Mouse (Mus musculus) liver, embryonic 11.5 days (tissue): ENCODE measurements around the gene Tmem169. TPM values are rescaled to one million over a fixed set of nuclear protein-coding genes. Genes with fewer than 3 reads are reported as not detected.

Source experiments
- ATAC-seq: fragments of 200-750 bp; cut with Nextera tagmentation; replicated peaks from 2 replicates; pipeline ENCODE4 v1.8.0; 2017; ENCODE audit warnings: moderate number of reproducible peaks, mild to moderate bottlenecking, moderate TSS enrichment, moderate library complexity; ENCODE audit not compliant: low FRiP score
- DNase-seq: peaks from one replicate; pipeline ENCODE4 v3.0.0-alpha.2; 2017; ENCODE audit warnings: low spot score
- H3K27ac ChIP-seq: fragments of 300-500 bp; sonication (generic); 2 replicates; pipeline ENCODE4 v1.5.1; 2014; ENCODE audit warnings: mild to moderate bottlenecking, low read depth, low read length, control low read depth
- H3K27me3 ChIP-seq: fragments of 300-500 bp; sonication (generic); replicated peaks from 2 replicates; pipeline ENCODE4 v1.6.1; 2014; ENCODE audit warnings: low read length, mixed read lengths; ENCODE audit not compliant: control insufficient read depth, insufficient read depth
- H3K36me3 ChIP-seq: fragments of 300-500 bp; sonication (generic); 2 replicates; pipeline ENCODE4 v1.6.1; 2014; ENCODE audit warnings: mild to moderate bottlenecking, low read length, moderate library complexity, mixed read lengths; ENCODE audit not compliant: control insufficient read depth, insufficient read depth
- H3K4me1 ChIP-seq: fragments of 300-500 bp; sonication (generic); replicated peaks from 2 replicates; pipeline ENCODE4 v1.6.1; 2014; ENCODE audit warnings: low read length, mixed read lengths; ENCODE audit not compliant: control insufficient read depth, insufficient read depth
- H3K4me2 ChIP-seq: fragments of 300-500 bp; sonication (generic); 2 replicates; pipeline ENCODE4 v1.6.1; 2014; ENCODE audit warnings: mild to moderate bottlenecking, control low read depth, moderate library complexity
- H3K4me3 ChIP-seq: fragments of 300-500 bp; sonication (generic); 2 replicates; pipeline ENCODE4 v1.5.1; 2014; ENCODE audit warnings: low read depth, low read length, control low read depth
- H3K9ac ChIP-seq: fragments of 300-500 bp; sonication (generic); 2 replicates; pipeline ENCODE4 v1.6.1; 2014; ENCODE audit warnings: low read depth, low read length, control low read depth
- H3K9me3 ChIP-seq: fragments of 300-500 bp; sonication (generic); 2 replicates; pipeline ENCODE4 v1.6.1; 2016; ENCODE audit warnings: low read length, inconsistent platforms, mixed read lengths; ENCODE audit not compliant: control insufficient read depth
- WGBS: fragments of 180-500 bp; shearing (Covaris S2); extraction: QIAGEN DNeasy Blood & Tissue Kit; methylation state at CpG from one replicate; pipeline ENCODE4 v1.1.7; 2014; 5-methylcytosine and 5-hydroxymethylcytosine counted together
- polyA plus RNA-seq: library from polyadenylated mRNA; unstranded; fragments of >200 nt; fragmentation: Nextera tagmentation; extraction: Ambion mirVana; gene quantifications from 2 replicates; pipeline ENCODE4 v1.2.1, GENCODE M21; 2014

Gene Tmem169
- polyA plus RNA-seq, 1 experiment from 2014 or later, result 0.77 TPM

GRCm38 (mm10) chr1:72290896-72291295 is 6.7 kb downstream of the Tmem169 start:
- H3K9ac ChIP-seq, result no peak overlapping the region
- H3K4me1 ChIP-seq, result no peaks in the 10 kb centered on the region
- no peak overlapping the region for H3K4me3 ChIP-seq
- ATAC-seq, result no peak
- DNase-seq, result no peak
- H3K9me3 ChIP-seq, result no peaks in the 10 kb centered on the region
- WGBS, result 91% methylated on average over 4 of the region's 4 CpGs
- no peak overlapping the region for H3K4me2 ChIP-seq
- H3K27me3 ChIP-seq, result no peaks in the 10 kb centered on the region
- no peak overlapping the region for H3K27ac ChIP-seq
- no peaks in the 10 kb centered on the region for H3K36me3 ChIP-seq

DNA sequence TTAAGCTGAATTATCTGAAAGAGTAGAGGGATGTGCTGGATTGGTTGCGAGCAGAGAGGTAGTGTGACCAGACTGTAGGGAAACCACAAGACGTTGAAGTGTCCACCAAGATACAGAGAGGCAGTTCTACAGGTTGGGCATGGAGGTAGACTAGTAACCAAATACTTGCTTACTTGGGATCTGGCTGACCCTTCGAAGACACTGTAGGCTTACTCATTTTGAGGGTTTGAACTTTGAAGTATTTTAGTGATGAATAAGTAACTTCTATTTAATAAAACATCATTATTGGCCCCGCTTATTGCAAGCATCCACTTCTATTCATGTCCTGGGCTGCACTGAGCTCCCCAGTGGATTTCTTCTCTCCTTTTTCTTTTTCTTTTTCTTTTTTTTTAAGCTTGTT is 7.3 kb downstream of the Tmem169 start:
- Histone ChIP-seq H3K27me3 (no peaks in the 10 kb centered on the region), H3K4me1 (no peaks in the 10 kb centered on the region), H3K27ac (no peak overlapping the region), H3K9me3 (no peaks in the 10 kb centered on the region), H3K4me2 (no peak overlapping the region), H3K4me3 (no peak overlapping the region), H3K9ac (no peak overlapping the region), H3K36me3 (no peaks in the 10 kb centered on the region)
- 83% methylated on average over 4 of the region's 4 CpGs for WGBS
- DNase-seq (no peak), ATAC-seq (no peak)

DNA sequence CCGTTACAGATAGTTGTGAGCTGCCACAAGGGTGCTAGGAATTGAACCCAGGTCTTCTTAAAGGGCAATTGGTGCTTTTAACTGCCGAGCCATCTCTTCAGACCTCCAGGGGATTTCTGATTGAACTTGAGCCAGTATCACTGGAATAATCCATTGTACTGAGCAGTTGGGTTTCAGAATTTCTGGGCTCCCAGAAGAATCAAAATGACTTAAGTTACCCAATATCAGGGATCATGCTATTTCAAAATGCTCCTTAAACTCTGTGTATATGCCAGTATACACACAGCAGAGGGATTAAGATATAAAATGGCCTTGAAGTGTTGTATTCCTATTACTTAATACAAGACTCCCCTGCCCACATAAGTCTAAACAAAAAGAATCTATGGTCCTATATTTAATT is 7.8 kb downstream of the Tmem169 start:
- Histone ChIP-seq H3K4me1 (no peaks in the 10 kb centered on the region), H3K4me2 (no peak overlapping the region), H3K9ac (no peak overlapping the region), H3K36me3 (no peaks in the 10 kb centered on the region), H3K9me3 (no peaks in the 10 kb centered on the region), H3K27ac (no peak overlapping the region), H3K4me3 (no peak overlapping the region), H3K27me3 (no peaks in the 10 kb centered on the region)
- DNase-seq (no peak), ATAC-seq (no peak)
- WGBS, result 75% methylated on average over 2 of the region's 2 CpGs

DNA sequence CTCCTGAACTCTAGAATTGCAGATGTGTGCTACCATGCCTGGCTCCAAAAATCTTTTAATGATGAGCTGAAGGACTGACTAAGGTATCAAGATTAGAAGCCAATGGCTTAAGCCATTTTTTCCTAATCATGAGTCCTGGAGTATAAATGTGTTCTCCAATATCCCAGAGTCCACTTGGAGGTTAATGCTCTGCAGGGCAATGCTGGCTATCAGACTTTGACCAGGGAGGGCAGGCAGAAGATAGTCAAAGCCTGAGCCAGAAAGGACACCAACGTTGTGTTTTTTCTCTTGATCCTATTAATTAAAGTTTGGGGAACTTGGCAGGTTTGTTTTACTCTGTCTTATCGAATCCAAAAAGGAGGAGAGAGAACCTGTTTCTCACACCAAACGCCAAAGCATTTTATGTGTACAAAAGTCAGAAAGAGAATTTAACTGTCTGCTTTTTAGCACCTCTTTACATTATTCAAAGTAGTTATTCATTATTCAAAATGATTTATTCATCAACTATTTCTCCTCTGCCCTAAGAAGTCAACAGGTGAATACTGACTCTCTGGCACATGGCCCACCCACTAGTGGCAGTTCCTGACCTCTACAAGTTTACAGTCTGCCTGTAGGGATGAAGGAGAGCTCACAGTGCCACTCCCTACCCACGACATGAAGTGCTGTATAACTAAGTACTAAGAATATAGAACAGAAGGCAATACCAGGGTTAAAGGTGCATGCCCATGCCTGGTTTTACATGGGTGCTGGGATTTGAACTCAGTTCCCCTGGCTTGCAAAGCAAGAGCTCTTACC is 9.9 kb downstream of the Tmem169 start:
- Histone ChIP-seq H3K9ac (no peak overlapping the region), H3K9me3 (no peaks in the 10 kb centered on the region), H3K27me3 (no peaks in the 10 kb centered on the region), H3K27ac (no peak overlapping the region), H3K4me2 (no peak overlapping the region), H3K4me1 (no peaks in the 10 kb centered on the region; the same call in 1 of the 2 replicates), H3K36me3 (no peaks in the 10 kb centered on the region), H3K4me3 (no peak overlapping the region)
- WGBS, result 63% methylated on average over 4 of the region's 4 CpGs
- DNase-seq (no peak), ATAC-seq (no peak)

DNA sequence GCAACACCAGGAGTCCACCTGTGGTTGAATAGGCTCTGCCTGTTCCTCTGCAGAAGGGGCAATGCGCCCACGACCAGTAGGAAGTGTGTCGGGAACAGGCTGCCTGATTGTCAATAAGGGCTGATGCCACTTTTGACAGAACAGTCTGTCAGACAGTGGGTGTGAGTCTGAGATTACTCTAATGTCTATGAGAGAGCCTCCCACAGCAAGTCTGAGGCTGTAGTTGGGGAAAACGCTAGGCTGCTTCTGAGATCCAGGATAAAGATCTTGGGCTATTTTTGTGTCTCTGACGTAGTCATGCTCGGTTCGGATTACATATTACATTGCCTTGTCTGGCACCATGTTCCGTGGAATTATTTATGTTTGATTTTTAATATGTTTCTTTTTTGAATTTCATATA is 11.6 kb downstream of the Tmem169 start:
- Histone ChIP-seq H3K27me3 (no peaks in the 10 kb centered on the region), H3K4me3 (no peak overlapping the region), H3K27ac (no peak overlapping the region), H3K36me3 (no peaks in the 10 kb centered on the region), H3K4me2 (no peak overlapping the region), H3K9me3 (no peaks in the 10 kb centered on the region), H3K9ac (no peak overlapping the region), H3K4me1 (no peaks in the 10 kb centered on the region; the same call in 1 of the 2 replicates)
- WGBS, result 66% methylated on average over 8 of the region's 8 CpGs
- DNase-seq (no peak), ATAC-seq (no peak)

DNA sequence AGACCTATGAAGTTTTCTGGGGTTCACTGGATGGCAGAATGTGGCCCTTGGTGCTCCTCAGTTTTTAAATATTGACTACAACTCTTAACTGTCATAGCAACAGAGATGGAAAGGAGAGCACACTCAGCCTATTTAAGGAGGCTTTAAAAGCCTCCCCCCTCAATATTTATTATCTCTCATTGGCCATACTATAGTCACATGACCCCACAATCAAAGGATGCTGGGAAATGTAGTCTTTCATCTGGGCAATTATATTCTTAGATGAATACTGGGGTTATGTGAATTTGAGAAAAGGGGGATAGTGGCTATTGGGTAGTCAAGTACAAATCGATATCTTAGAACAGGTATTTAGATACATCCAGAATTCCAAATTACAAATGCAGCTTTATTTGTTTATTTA is 17.7 kb downstream of the Tmem169 start:
- Histone ChIP-seq H3K9ac (no peak overlapping the region), H3K9me3 (no peaks in the 10 kb centered on the region), H3K4me2 (no peak overlapping the region), H3K4me3 (no peak overlapping the region), H3K27ac (no peak overlapping the region), H3K27me3 (no peaks in the 10 kb centered on the region), H3K4me1 (peaks cover 3% of the 10 kb centered on the region), H3K36me3 (no peaks in the 10 kb centered on the region)
- DNase-seq (no peak), ATAC-seq (no peak)
- WGBS, result 71% methylated on average over 1 of the region's 1 CpGs

- no peak for DNase-seq
- Histone ChIP-seq H3K4me1 (peaks cover 3% of the 10 kb centered on the region), H3K27ac (no peak overlapping the region), H3K9ac (no peak overlapping the region), H3K27me3 (no peaks in the 10 kb centered on the region), H3K9me3 (no peaks in the 10 kb centered on the region), H3K36me3 (no peaks in the 10 kb centered on the region), H3K4me2 (peak overlapping the region; percentile 65), H3K4me3 (no peak overlapping the region; the same call in 1 of the 2 replicates)
- WGBS, result 59% methylated on average over 3 of the region's 3 CpGs
- no peak for ATAC-seq
Observed at GRCm38 (mm10) chr1:72306241-72306640, 22.1 kb downstream of the Tmem169 start.

DNA sequence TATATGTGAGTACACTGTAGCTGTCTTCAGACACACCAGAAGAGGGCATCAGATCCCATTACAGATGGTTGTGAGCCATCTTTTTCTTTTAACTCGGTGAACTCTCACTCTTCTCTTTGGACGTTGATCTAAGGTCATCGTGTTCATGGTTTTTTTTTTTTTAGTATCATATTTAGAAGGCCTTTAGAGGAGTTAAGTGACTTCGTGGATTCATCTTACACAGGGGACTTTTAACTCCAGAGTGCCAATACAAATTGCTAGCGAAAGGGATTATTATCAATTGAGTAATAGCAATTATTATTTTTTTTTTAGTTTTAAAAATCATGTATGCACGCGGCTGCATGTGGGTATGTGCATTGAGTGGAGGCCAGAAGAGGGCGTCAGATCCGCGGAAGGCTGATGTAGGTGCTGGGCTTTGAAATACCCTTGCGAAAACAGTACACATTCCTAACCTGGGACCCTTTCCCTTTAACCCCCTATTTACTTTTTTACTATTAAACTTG is 22.6 kb downstream of the Tmem169 start:
- H3K9ac ChIP-seq, result peak overlapping the region; percentile 81
- no peak for DNase-seq
- peak; percentile 85 for ATAC-seq

GRCm38 (mm10) chr1:72307317-72307798 is 23.2 kb downstream of the Tmem169 start, which contains the start of gene Xrcc5:
Gene Xrcc5, plus strand, starts transcription at chr1:72307421.
- Histone ChIP-seq H3K4me2 (peak within 1 kb of the TSS; percentile 65), H3K4me3 (peak within 1 kb of the TSS; percentile 71), H3K27me3 (no peaks in the 10 kb centered on the region), H3K9ac (peak within 1 kb of the TSS; percentile 81), H3K4me1 (peaks cover 3% of the 10 kb centered on the region), H3K36me3 (peaks cover 1% of the 10 kb centered on the region; the same call in 1 of the 2 replicates), H3K27ac (peak within 1 kb of the TSS; percentile 95), H3K9me3 (no peaks in the 10 kb centered on the region)
- peak; percentile 99 for ATAC-seq
- DNase-seq, result peak; percentile 90
- under 1% methylated on average over 21 of the region's 21 CpGs for WGBS

More for the DNA sequence above, 22.6 kb downstream of the Tmem169 start:
- Histone ChIP-seq H3K27ac (peak overlapping the region; percentile 95), H3K9me3 (no peaks in the 10 kb centered on the region), H3K27me3 (no peaks in the 10 kb centered on the region), H3K4me1 (peaks cover 3% of the 10 kb centered on the region), H3K4me3 (peak overlapping the region; percentile 71), H3K36me3 (no peaks in the 10 kb centered on the region; the same call in 1 of the 2 replicates), H3K4me2 (peak overlapping the region; percentile 65)
- 3% methylated on average over 11 of the region's 11 CpGs for WGBS
